Mouse (Mus musculus) lung, embryonic 16.5 days (tissue): Measurements from ENCODE around the gene Mthfr. TPM values are rescaled to one million over a fixed set of nuclear protein-coding genes. Genes with fewer than 3 reads are reported as not detected.

Source experiments
- ATAC-seq: fragments of 200-750 bp; cut with Nextera tagmentation; 2 replicates; pipeline ENCODE4 v1.8.0; 2017; ENCODE audit warnings: low read depth, mild to moderate bottlenecking, moderate library complexity
- H3K27ac ChIP-seq: fragments of 300-500 bp; sonication (generic); 2 replicates; pipeline ENCODE4 v1.5.1; 2014; ENCODE audit warnings: mild to moderate bottlenecking, control low read depth, low read length
- H3K27me3 ChIP-seq: fragments of 300-500 bp; sonication (generic); 2 replicates; pipeline ENCODE4 v1.6.1; 2014; ENCODE audit warnings: low read depth, low read length, mixed read lengths; ENCODE audit not compliant: control insufficient read depth, insufficient read depth
- H3K36me3 ChIP-seq: fragments of 300-500 bp; sonication (generic); 2 replicates; pipeline ENCODE4 v1.6.1; 2014; ENCODE audit warnings: low read length; ENCODE audit not compliant: control insufficient read depth, insufficient read depth
- H3K4me1 ChIP-seq: fragments of 300-500 bp; sonication (generic); replicated peaks from 2 replicates; pipeline ENCODE4 v1.6.1; 2014; ENCODE audit warnings: low read length, mixed read lengths; ENCODE audit not compliant: control insufficient read depth, insufficient read depth
- H3K4me2 ChIP-seq: fragments of 300-500 bp; sonication (generic); 2 replicates; pipeline ENCODE4 v1.6.1; 2014; ENCODE audit warnings: low read depth, low read length, control low read depth
- H3K4me3 ChIP-seq: fragments of 300-500 bp; sonication (generic); 2 replicates; pipeline ENCODE4 v1.5.1; 2014; ENCODE audit warnings: mild to moderate bottlenecking, low read length, control low read depth
- H3K9ac ChIP-seq: fragments of 300-500 bp; sonication (generic); 2 replicates; pipeline ENCODE4 v1.6.1; 2014; ENCODE audit warnings: low read length, control low read depth
- H3K9me3 ChIP-seq: fragments of 300-500 bp; sonication (generic); 2 replicates; pipeline ENCODE4 v1.6.1; 2016; ENCODE audit warnings: low read length; ENCODE audit not compliant: control insufficient read depth
- WGBS: fragments of 180-500 bp; shearing (Covaris S2); extraction: QIAGEN DNeasy Blood & Tissue Kit; methylation state at CpG from one replicate; pipeline ENCODE4 v1.1.7; 2014; 5-methylcytosine and 5-hydroxymethylcytosine counted together
- polyA plus RNA-seq: library from polyadenylated mRNA; unstranded; fragments of >200 nt; fragmentation: Nextera tagmentation; extraction: Ambion mirVana; gene quantifications from 2 replicates; pipeline ENCODE4 v1.2.1, GENCODE M21; 2015

The Mthfr gene
- polyA plus RNA-seq, 1 experiment from 2014 or later, result 21.3 TPM

DNA sequence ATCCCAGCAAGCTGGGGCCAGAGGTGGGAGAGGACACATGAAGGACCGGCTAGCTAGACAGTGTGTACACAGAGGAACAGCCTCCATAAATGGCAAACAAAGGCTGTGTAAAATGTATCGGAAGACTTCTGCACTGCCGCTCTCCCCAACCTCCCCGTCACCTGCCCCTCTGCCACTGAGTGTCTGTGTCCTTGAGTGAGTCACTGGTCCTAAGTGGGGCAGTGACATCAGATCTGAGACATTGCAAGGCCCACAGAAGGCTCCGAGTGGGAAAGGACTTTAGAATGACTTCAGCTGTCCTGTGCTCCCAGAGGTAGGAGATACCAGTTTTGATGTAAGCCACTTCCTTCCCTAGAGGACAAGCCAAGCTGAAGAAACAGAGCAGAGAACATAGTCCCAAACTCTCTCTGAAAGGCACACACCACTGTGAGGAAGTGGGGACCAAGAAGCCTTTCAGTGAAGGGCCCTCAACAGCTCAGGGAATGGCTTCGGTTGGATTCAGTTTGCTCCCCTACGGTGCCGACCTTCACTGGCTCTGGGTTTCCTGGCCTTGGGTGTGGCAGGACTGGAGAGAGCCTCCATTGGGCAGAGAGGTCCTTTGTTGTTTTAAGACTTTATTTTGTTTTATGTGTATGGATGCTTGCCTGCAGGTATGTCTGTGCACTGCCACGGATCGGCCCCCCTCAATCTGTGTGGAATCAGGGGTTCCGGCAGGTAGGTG, 53.8 kb downstream of the Mthfr start:
- Histone ChIP-seq H3K27ac (no peak overlapping the region), H3K36me3 (no peaks in the 10 kb centered on the region), H3K9ac (no peak overlapping the region), H3K4me1 (no peaks in the 10 kb centered on the region; the same call in 1 of the 2 replicates), H3K9me3 (no peaks in the 10 kb centered on the region), H3K4me3 (no peak overlapping the region), H3K27me3 (no peaks in the 10 kb centered on the region), H3K4me2 (no peak overlapping the region)
- no peak for ATAC-seq
- 81% methylated on average over 11 of the region's 11 CpGs for WGBS

DNA sequence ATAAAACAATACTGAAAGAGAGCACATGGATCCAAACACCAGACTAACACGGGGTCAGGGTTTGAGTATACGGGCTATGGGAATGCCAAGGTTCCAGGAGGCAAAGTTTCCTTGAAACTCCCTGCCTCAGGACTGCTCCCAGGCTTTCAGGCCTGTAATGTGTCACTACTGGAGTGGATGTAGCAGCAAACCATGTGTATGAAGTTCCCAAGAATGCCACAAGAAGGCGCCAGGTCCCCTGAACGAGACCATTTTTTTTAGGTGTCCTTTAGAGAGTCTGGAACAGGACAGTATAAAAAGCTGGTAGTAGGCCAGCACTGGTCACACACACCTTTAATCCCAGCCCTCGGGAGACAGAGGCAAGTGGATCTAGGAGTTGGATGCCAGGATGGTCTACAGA, 55.3 kb downstream of the Mthfr start:
- H3K4me2 ChIP-seq, result no peak overlapping the region
- no peaks in the 10 kb centered on the region for H3K36me3 ChIP-seq
- no peaks in the 10 kb centered on the region for H3K4me1 ChIP-seq
- no peak for ATAC-seq
- H3K27me3 ChIP-seq, result no peaks in the 10 kb centered on the region
- no peak overlapping the region for H3K4me3 ChIP-seq
- 70% methylated on average over 5 of the region's 5 CpGs for WGBS
- no peak overlapping the region for H3K9ac ChIP-seq
- H3K9me3 ChIP-seq, result no peaks in the 10 kb centered on the region
- no peak overlapping the region for H3K27ac ChIP-seq

DNA sequence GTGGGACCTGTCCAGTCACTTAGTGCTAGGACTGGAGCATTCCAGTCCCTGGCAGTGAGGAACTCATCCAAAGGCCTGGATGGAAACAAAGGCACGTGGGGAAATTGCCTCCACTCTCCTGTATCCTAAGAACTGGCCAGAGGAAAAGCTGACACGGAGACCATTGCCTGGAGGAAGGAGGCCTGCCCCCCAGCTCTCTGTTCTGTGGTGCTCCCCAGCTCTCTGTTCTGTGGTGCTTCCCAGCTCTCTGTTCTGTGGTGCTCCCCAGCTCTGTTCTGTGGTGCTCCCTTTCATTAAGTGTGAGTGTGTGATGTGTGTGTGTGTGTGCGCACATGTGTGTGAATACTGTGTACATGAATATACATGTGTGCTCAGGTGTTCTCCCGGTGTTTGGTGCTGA, 56.2 kb downstream of the Mthfr start:
- ATAC-seq, result no peak
- H3K27me3 ChIP-seq, result no peaks in the 10 kb centered on the region

DNA sequence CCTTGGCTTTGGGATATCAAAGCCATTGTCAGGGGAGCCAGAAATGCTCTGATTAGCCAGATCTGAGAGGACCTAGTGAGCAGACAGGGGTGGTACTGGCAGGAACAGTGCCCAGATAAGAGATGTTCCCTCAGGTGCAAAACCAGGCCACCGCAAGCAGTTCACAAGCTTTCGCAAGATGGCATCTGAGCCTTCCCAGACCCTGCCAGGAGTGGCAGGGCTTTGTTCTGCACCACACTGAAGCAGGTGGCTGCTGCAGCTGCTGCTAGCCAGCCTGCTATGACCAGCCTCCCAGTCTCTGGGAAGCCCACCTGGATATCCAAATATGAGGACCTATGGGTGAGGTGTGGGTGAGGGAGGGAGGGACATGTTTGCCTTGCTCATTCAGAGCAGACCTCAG, 59.1 kb downstream of the Mthfr start:
- Histone ChIP-seq H3K9ac (no peak overlapping the region), H3K4me3 (no peak overlapping the region), H3K4me1 (0 out of 2 replicates have a peak, but pooled peaks cover 3% of the 10 kb centered on the region), H3K27ac (no peak overlapping the region), H3K27me3 (no peaks in the 10 kb centered on the region), H3K9me3 (no peaks in the 10 kb centered on the region), H3K36me3 (no peaks in the 10 kb centered on the region), H3K4me2 (no peak overlapping the region)
- no peak for ATAC-seq
- WGBS, result 89% methylated on average over 2 of the region's 2 CpGs

More for the DNA sequence above, 56.2 kb downstream of the Mthfr start:
- no peaks in the 10 kb centered on the region for H3K36me3 ChIP-seq
- no peak overlapping the region for H3K4me2 ChIP-seq
- no peaks in the 10 kb centered on the region for H3K9me3 ChIP-seq
- no peak overlapping the region for H3K4me3 ChIP-seq
- no peak overlapping the region for H3K9ac ChIP-seq
- no peak overlapping the region for H3K27ac ChIP-seq
- no peaks in the 10 kb centered on the region for H3K4me1 ChIP-seq
- 62% methylated on average over 4 of the region's 4 CpGs for WGBS

DNA sequence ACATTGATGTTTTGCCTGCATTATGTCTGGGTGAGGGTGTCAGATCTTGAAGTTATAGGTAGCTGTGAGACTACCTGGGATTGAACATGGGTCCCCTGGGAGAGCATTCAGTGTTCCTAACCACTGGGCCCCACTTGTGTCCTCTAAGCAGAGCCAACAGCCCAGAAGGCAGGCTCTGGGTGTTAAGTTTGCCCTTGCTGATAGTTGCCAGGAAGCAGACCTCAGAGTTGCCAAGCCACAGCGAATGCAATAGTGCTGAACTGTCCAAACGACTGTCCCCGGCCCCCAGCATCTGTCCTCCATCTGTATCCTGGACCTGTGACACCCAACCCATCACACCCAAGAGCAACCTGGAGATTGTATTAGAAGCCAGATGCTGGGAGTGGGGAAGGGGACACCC, 59.8 kb downstream of the Mthfr start:
- no peak for ATAC-seq
- Histone ChIP-seq H3K4me1 (0 out of 2 replicates have a peak, but pooled peaks cover 3% of the 10 kb centered on the region), H3K4me3 (no peak overlapping the region), H3K27ac (no peak overlapping the region), H3K4me2 (no peak overlapping the region), H3K9ac (no peak overlapping the region), H3K9me3 (no peaks in the 10 kb centered on the region), H3K27me3 (no peaks in the 10 kb centered on the region), H3K36me3 (no peaks in the 10 kb centered on the region)
- 51% methylated on average over 3 of the region's 3 CpGs for WGBS

DNA sequence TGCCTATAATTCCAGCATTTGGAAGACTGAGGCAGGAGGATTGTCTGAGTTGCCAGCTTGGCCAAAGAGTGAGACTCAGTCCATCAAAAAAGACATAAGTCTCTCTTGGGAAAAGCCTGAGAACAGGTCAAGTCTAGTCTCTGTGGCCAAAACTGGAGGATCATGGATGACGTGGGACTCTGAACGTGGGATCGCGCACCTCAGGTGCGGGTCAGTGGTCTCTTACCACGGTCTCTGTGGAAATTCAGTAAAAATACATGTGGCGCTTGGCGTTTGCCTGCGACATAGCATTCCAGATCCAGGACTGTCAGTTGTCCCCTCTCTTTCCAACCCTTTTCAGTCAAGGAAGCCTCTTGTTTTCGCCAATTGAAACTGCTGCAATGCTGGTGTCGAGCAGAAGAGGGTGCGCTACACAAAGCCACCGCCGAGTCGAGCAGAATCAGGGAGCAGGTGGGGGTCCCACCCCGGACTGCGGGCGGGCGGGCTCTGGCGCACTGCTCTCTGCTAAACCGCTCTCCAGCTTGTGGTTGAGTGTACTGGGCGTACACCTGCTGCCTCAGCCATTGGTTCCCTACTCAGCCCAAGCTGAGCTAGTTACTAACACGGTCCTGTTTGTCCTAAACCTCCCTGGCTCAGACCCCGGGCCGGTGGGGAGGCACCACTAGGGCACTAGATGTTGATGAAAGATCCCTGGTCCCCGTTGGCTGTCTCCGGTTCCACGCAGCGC, 63.1 kb downstream of the Mthfr start:
- H3K4me1 ChIP-seq, result 0 out of 2 replicates have a peak, but pooled peaks cover 3% of the 10 kb centered on the region
- no peaks in the 10 kb centered on the region for H3K36me3 ChIP-seq
- no peaks in the 10 kb centered on the region for H3K9me3 ChIP-seq
- H3K4me2 ChIP-seq, result peak overlapping the region; percentile 56
- H3K4me3 ChIP-seq, result peak overlapping the region; percentile 34
- no peak overlapping the region for H3K27ac ChIP-seq
- WGBS, result 16% methylated on average over 29 of the region's 29 CpGs
- no peaks in the 10 kb centered on the region for H3K27me3 ChIP-seq
- ATAC-seq, result peak; percentile 83
- peak overlapping the region; percentile 49 for H3K9ac ChIP-seq

DNA sequence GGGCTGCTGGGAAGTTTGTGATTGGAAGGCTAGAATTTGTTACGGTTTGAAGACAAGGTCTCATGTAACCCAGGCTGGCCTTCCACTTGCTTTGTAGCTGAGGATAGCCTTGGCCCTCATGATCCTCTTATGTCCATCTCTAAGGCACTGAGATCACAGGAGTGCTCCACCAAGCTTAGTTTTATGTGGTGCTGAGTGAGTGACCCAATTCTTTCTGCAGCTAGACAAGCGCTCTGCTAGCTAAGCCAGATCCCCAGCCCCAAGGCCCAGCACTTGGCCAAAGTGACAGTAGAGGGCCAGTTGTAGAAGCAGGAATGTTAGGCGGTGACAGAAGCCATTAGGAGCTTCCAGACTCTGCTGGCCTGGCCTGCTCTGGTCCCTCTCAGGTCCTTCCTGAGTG, 65.3 kb downstream of the Mthfr start:
- H3K4me2 ChIP-seq, result no peak overlapping the region
- WGBS, result 81% methylated on average over 3 of the region's 3 CpGs
- no peak overlapping the region for H3K27ac ChIP-seq
- ATAC-seq, result no peak
- no peaks in the 10 kb centered on the region; the same call in 1 of the 2 replicates for H3K27me3 ChIP-seq
- H3K9me3 ChIP-seq, result no peaks in the 10 kb centered on the region
- H3K4me1 ChIP-seq, result peaks cover 15% of the 10 kb centered on the region; the same call in 1 of the 2 replicates
- H3K9ac ChIP-seq, result no peak overlapping the region
- no peaks in the 10 kb centered on the region for H3K36me3 ChIP-seq
- H3K4me3 ChIP-seq, result no peak overlapping the region

DNA sequence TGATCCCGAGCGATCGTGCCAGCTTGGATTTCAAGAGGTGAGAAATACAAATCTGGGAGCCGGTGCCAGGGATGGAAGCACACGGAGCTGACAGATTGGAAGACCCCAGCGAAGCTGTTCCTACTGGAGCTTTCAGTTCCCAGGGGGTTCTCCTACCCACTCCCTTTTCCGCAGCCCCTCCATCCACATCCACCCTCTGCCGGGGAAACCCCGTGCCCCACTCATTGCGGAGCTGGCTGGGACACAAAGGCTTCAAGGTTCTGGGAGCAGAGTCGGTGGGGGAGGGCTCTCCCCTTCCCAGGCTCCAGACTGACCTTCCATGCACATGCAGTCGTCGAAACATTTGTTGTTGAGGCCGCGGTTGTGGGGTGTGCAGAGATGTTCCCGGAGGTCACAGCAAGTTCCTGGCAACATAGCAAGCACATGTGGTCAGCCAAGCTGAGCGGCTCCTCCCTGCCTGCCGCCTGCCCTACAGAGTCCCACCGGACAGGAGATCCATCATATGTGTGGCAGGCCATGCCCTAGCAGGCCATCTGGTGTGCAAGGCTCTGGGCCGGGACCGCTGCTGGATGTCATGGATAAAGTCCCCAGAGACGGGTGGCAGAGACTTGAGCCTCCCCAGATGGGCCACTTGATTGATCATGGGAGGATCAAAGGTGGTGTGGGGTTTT, 68.9 kb downstream of the Mthfr start:
- WGBS, result 25% methylated on average over 22 of the region's 22 CpGs
- H3K27me3 ChIP-seq, result no peaks in the 10 kb centered on the region; the same call in 1 of the 2 replicates
- no peaks in the 10 kb centered on the region for H3K36me3 ChIP-seq
- peak overlapping the region; percentile 21 for H3K4me2 ChIP-seq
- ATAC-seq, result peak; percentile 57; the same call in 1 of the 2 replicates
- no peak overlapping the region for H3K9ac ChIP-seq
- no peaks in the 10 kb centered on the region for H3K9me3 ChIP-seq
- H3K4me3 ChIP-seq, result no peak overlapping the region
- H3K27ac ChIP-seq, result no peak overlapping the region
- H3K4me1 ChIP-seq, result peaks cover 11% of the 10 kb centered on the region; the same call in 1 of the 2 replicates

DNA sequence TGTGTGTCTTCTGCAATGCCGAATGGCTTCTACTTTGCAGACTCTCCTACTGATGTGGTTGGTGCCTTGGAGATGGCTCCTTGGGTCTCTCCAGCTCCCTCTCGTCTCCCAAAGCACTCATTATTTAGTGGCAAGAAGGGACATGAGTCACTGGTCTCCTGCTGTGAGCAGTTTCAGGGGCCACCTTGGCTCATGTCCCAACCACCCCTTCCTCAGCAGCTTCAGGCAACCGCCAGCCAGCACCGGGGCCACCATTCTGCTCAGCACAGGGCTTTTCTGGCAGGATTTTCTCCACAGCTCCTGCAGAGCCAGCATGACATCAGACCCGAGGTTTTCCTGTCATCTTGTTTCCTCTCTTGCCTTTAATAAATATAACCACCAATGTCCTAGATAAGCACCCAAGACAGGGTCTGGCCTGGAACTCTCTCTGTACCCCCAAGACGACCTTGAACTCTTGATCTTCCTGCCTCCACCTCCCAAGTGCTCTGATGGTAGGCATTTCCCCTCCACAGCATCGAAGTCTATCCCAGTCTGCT, 69.8 kb downstream of the Mthfr start:
- no peak overlapping the region for H3K27ac ChIP-seq
- H3K36me3 ChIP-seq, result no peaks in the 10 kb centered on the region
- peaks cover 11% of the 10 kb centered on the region; the same call in 1 of the 2 replicates for H3K4me1 ChIP-seq
- H3K9me3 ChIP-seq, result no peaks in the 10 kb centered on the region
- no peaks in the 10 kb centered on the region; the same call in 1 of the 2 replicates for H3K27me3 ChIP-seq
- 33% methylated on average over 7 of the region's 7 CpGs for WGBS
- H3K9ac ChIP-seq, result no peak overlapping the region
- H3K4me2 ChIP-seq, result no peak overlapping the region
- H3K4me3 ChIP-seq, result no peak overlapping the region
- no peak for ATAC-seq
